Mouse (Mus musculus): ENCODE data around the gene Hnrnph1. TPM values are rescaled to one million over a fixed set of nuclear protein-coding genes. Genes with fewer than 3 reads are reported as not detected.
"Not testable (repeated sequence)": the region's sequence is repeated elsewhere in the genome, so short reads cannot be mapped to it uniquely, and the experiment has no call there.

Gene Hnrnph1
- polyA plus RNA-seq, 1 experiment from 2014 or later, result 390 TPM

DNA sequence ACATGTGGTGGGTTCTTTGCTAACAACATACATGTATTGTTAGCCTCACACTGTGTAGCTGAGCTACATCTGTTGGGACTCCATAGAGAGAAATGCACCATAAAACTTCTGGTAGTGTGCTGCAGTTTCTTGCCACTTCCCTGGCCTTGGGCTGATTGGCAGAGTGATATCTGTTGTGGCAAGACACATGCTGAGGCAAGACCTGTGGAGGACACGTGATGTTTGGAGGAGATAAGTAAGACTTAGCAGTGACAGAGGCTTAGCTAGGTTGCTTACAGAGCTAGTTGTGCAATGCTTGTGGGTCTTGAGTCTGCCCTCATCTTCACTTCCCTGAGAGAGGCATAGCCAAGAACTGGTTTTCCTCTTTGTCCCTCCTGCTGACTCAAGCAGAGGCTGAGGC is 21.4 kb upstream of the Hnrnph1 start:
- Histone ChIP-seq H3K4me2 (no peak overlapping the region), H3K4me1 (peaks cover 16% of the 10 kb centered on the region), H3K9ac (replicated peaks) (no peak overlapping the region), H3K9me3 (replicated peaks) (no peaks in the 10 kb centered on the region), H3K4me3 (replicated peaks) (no peak overlapping the region), H3K27me3 (replicated peaks) (0 out of 2 replicates have a peak, but pooled peaks cover 4% of the 10 kb centered on the region), H3K36me3 (no peaks in the 10 kb centered on the region), H3K27ac (replicated peaks) (no peak overlapping the region)
- 68% methylated on average over 1 of the region's 1 CpGs for WGBS
- ATAC-seq (ENCODE audit: low FRiP score), result no peak

DNA sequence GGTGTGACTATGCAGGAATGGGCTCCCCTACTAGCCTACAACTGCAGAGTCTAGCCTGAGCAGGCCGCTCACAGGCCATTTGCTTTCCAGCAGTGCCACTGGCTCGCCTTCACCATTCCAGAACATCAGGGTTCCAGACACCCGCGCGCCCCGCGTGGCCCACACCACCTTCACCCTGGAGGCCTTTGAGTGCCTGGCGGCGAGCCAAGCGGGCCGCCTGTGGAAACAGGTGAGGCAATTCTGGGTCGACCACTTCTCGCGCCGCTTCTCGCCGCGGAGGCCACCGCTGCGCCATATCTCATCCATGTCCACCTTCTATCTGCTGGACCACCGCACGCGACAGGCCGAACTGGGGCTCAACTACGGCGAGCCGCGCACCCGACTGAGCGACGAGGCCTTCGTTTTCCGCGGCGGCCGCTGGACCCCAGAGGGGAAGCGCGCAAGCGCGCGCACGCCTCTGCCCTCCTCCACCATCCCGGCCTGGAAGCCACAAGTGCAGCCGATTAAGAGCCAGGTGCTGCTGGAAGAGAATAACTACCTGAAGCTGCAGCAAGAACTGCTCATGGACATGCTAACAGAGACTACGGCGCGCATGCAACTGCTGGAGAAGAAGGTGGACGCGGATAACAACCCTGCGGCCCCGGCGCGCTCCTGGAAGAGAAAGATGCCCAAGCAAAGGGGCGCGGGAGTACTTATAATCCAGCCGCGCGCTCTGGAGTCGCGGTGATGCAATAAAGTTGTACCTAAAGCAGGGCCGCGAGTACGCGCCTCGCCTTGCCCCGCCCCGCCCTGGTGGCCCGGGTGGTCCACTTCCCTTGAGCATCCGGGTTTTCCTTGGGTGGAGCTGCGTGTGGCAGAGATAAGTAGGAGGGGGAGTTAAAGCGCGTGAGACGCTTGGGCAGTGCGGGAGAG is 17.6 kb upstream of the Hnrnph1 start:
- peak overlapping the region; percentile 55 for H3K4me3 ChIP-seq (replicated peaks)
- 2% methylated on average over 74 of the region's 74 CpGs for WGBS
- peak overlapping the region; percentile 82 for H3K27ac ChIP-seq (replicated peaks)
- no peaks in the 10 kb centered on the region for H3K9me3 ChIP-seq (replicated peaks)
- H3K9ac ChIP-seq (replicated peaks), result peak overlapping the region; percentile 54
- peak overlapping the region; percentile 92 for H3K4me2 ChIP-seq
- H3K36me3 ChIP-seq, result no peaks in the 10 kb centered on the region
- ATAC-seq (ENCODE audit: low FRiP score), result peak; percentile 86
- 0 out of 2 replicates have a peak, but pooled peaks cover 4% of the 10 kb centered on the region for H3K27me3 ChIP-seq (replicated peaks)
- H3K4me1 ChIP-seq, result peaks cover 16% of the 10 kb centered on the region

DNA sequence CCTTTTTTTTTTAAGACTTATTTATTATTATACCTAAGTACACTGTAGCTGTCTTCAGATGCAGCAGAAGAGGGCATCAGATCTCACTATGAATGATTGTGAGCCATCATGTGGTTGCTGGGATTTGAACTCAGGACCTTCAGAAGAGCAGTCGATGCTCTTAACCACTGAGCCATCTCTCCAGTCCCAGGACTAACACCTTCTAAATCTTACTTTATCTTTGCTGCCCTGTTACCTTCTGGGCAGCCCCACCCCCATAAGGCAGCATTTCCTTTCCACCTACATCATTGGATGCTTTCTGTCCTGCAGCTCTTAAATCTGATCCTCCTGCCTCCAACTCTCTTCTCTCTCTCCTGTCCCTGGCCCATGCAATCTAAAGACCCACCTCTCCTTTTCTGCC is 15.5 kb upstream of the Hnrnph1 start:
- H3K27ac ChIP-seq (replicated peaks); H3K27me3 ChIP-seq (replicated peaks); H3K9ac ChIP-seq (replicated peaks); H3K36me3 ChIP-seq; ATAC-seq (ENCODE audit: low FRiP score); H3K9me3 ChIP-seq (replicated peaks); H3K4me3 ChIP-seq (replicated peaks); H3K4me2 ChIP-seq: not testable (repeated sequence)
- WGBS, result 81% methylated on average over 1 of the region's 1 CpGs
- H3K4me1 ChIP-seq, result peaks cover 13% of the 10 kb centered on the region

DNA sequence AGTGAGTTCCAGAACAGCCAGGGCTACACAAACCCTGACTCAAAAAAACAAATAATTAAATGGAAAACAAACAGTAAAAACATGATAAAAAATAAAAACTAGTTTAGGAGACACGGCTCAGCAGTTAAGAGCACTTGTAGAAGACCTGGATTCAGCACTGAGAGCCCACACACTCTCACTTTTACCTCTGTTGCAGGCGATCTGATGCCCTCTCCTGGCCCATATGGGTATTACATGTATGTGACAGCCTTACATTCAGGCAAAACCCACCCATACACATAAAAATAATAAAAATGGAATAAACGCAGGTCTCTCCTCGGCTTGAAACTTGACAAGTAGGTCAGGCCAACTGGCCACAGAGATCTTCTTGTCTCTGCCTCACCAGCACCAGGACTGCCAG is 12.2 kb upstream of the Hnrnph1 start:
- Histone ChIP-seq H3K4me3 (replicated peaks) (no peak overlapping the region), H3K36me3 (no peaks in the 10 kb centered on the region), H3K9me3 (replicated peaks) (no peaks in the 10 kb centered on the region), H3K4me1 (peaks cover 2% of the 10 kb centered on the region; the same call in 1 of the 2 replicates), H3K27ac (replicated peaks) (no peak overlapping the region), H3K27me3 (replicated peaks) (no peaks in the 10 kb centered on the region), H3K4me2 (no peak overlapping the region), H3K9ac (replicated peaks) (no peak overlapping the region)
- WGBS, result 10% methylated on average over 4 of the region's 4 CpGs
- ATAC-seq (ENCODE audit: low FRiP score), result peak; percentile 67; the same call in 1 of the 2 replicates

DNA sequence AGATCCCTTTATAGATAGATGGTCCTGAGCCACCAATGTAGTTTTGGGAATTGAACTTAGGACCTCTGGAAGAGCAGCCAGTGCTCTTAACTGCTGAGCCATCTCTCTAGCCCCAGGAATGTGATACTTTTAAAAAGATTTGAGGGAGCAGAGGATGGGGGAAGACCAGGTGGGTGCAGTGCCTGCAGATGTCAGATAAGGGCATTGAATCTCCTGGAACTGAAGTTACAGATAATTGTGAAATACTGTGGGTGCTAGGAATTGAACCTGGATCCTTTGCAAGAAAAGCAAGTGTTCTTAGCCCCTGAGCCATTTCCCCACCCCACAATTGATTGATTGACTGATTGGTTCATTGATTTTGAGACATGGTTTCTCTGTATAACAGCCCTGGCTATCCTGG is 11.5 kb upstream of the Hnrnph1 start:
- H3K4me1 ChIP-seq, result no peaks in the 10 kb centered on the region
- no peak for ATAC-seq (ENCODE audit: low FRiP score)
- no peaks in the 10 kb centered on the region for H3K9me3 ChIP-seq (replicated peaks)
- H3K36me3 ChIP-seq, result no peaks in the 10 kb centered on the region
- H3K27ac ChIP-seq (replicated peaks), result no peak overlapping the region
- H3K9ac ChIP-seq (replicated peaks), result no peak overlapping the region
- no peak overlapping the region for H3K4me3 ChIP-seq (replicated peaks)
- no peak overlapping the region for H3K4me2 ChIP-seq
- H3K27me3 ChIP-seq (replicated peaks), result no peaks in the 10 kb centered on the region

DNA sequence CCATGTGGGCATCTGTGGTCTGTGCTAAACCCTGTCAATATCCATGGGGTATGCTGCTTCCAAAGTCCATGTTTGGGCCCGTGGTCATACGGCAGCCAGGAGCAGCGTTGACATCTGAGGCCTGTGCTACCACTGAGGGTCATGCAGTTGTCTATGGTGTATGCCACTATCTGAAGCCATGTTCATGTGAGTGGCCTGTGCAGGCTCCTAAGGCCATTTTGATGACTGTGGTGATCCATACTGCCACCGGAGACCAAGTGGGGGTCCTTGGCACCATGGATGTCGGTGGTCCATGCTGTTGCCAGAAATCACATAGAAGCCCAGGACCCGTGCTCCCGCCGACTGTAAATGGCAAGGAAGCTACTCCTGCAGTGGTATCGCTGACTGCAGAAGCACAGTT is 9.3 kb upstream of the Hnrnph1 start:
- no peaks in the 10 kb centered on the region for H3K36me3 ChIP-seq
- no peak for ATAC-seq (ENCODE audit: low FRiP score)
- H3K4me3 ChIP-seq (replicated peaks), result no peak overlapping the region
- no peaks in the 10 kb centered on the region for H3K27me3 ChIP-seq (replicated peaks)
- H3K4me2 ChIP-seq, result no peak overlapping the region
- H3K4me1 ChIP-seq, result peaks cover 14% of the 10 kb centered on the region
- no peaks in the 10 kb centered on the region for H3K9me3 ChIP-seq (replicated peaks)
- 92% methylated on average over 9 of the region's 9 CpGs for WGBS
- no peak overlapping the region for H3K27ac ChIP-seq (replicated peaks)
- H3K9ac ChIP-seq (replicated peaks), result no peak overlapping the region

DNA sequence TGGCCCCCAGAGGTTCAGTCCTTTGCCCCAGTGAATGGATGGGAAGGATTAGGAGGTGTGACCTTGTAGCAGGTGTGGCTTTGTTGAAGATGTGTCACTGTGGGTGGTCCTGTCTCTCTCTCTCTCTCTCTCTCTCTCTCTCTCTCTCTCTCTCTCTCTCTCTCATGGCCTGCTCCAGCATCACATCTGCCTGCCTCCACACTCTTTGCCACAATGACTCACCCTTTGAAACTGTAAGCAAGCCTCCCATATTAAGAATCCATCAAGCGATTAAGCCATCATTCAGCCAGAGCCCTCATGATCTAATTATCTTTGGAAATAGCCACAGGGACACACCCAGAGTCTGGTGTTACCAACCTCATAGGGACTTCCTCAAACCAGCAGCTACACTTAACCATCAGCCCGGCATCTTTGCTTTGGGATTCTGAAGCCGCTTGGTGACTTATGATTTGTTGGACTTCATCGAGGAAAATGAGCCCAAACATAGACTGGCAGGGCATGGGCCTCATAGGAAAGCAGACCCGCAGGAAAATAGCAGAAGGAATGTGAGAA is 7.4 kb upstream of the Hnrnph1 start:
- 91% methylated on average over 5 of the region's 5 CpGs for WGBS
- no peak overlapping the region for H3K4me3 ChIP-seq (replicated peaks)
- H3K27me3 ChIP-seq (replicated peaks), result no peaks in the 10 kb centered on the region
- ATAC-seq (ENCODE audit: low FRiP score), result no peak
- no peak overlapping the region for H3K27ac ChIP-seq (replicated peaks)
- peaks cover 14% of the 10 kb centered on the region for H3K4me1 ChIP-seq
- H3K9ac ChIP-seq (replicated peaks), result no peak overlapping the region
- no peak overlapping the region for H3K4me2 ChIP-seq
- H3K9me3 ChIP-seq (replicated peaks), result no peaks in the 10 kb centered on the region
- H3K36me3 ChIP-seq, result no peaks in the 10 kb centered on the region

DNA sequence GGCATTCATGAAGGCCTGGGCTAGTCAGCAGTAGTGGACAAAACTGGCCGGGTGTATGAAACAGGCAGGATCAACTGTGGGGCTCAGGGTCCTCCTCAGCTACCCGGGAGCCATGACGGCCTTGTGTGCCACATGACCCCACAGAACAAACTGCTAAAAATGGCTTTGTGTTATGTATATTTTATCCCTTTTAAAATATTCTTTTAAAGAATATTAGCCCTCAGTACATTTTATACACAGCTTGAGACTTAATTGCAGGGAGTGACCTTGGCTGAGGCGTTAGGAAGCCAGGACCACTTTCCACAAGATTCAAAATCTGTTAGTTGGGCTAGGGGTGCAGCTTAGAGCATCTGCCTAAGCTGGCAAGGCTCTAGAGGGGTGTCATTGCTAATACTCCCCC is 5.8 kb upstream of the Hnrnph1 start:
- WGBS, result 42% methylated on average over 4 of the region's 4 CpGs
- no peaks in the 10 kb centered on the region for H3K27me3 ChIP-seq (replicated peaks)
- no peaks in the 10 kb centered on the region for H3K36me3 ChIP-seq
- H3K27ac ChIP-seq (replicated peaks), result peak overlapping the region; percentile 92
- H3K4me1 ChIP-seq, result peaks cover 14% of the 10 kb centered on the region
- peak overlapping the region; percentile 42; the same call in 1 of the 2 replicates for H3K4me3 ChIP-seq (replicated peaks)
- peak overlapping the region; percentile 68 for H3K4me2 ChIP-seq
- ATAC-seq (ENCODE audit: low FRiP score), result peak; percentile 45; the same call in 1 of the 2 replicates
- H3K9me3 ChIP-seq (replicated peaks), result no peaks in the 10 kb centered on the region
- no peak overlapping the region for H3K9ac ChIP-seq (replicated peaks)

DNA sequence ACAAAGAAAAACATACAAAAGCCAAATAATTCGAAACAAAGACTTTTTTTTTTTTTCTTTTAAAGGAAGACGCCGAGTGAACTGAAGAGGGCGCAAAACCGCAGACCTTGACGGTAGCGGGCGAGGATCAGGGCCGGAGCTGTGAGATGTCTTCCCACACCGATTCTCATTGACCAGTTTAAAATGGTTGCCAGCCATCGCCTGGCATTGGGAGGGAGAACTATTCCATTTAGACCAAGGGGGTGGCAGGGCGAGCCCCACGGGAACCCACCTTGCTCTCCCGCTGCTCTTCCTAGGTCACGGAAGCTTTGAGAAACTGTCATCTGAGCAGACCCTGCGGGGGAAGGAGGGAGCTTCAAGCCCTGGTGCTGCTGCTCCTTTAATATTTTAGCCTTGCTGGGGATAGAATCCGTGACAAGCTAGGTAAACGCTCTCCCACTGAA is 5.4 kb upstream of the Hnrnph1 start:
- H3K4me2 ChIP-seq, result peak overlapping the region; percentile 68
- no peaks in the 10 kb centered on the region for H3K27me3 ChIP-seq (replicated peaks)
- H3K4me3 ChIP-seq (replicated peaks), result peak overlapping the region; percentile 42
- peak overlapping the region; percentile 92 for H3K27ac ChIP-seq (replicated peaks)
- H3K9ac ChIP-seq (replicated peaks), result peak overlapping the region; percentile 65
- under 1% methylated on average over 18 of the region's 18 CpGs for WGBS
- ATAC-seq (ENCODE audit: low FRiP score), result peak; percentile 79
- H3K4me1 ChIP-seq, result peaks cover 18% of the 10 kb centered on the region
- no peaks in the 10 kb centered on the region for H3K9me3 ChIP-seq (replicated peaks)
- H3K36me3 ChIP-seq, result no peaks in the 10 kb centered on the region

DNA sequence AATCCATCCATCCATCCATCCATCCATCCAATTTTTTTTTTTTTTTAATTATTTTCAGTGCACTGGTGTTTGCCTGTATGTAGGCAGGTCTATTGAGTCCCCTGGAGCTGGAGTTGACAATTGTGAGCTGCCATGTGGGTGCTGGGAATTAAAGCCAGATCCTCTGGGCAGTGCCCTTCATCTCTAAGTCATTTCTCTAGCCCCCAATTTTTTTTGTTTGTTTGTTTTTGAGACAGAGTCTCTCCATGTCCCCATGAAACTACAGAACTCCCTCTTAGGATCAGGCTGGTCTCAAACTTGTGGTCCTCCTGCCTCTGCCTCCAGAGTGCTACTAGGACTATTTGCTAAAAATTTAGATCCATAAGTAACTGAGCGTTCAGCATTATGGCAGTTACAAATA is 4.9 kb upstream of the Hnrnph1 start:
- Histone ChIP-seq H3K9ac (replicated peaks) (peak overlapping the region; percentile 65), H3K36me3 (no peaks in the 10 kb centered on the region), H3K27ac (replicated peaks) (peak overlapping the region; percentile 92), H3K9me3 (replicated peaks) (no peaks in the 10 kb centered on the region), H3K4me3 (replicated peaks) (peak overlapping the region; percentile 42; the same call in 1 of the 2 replicates), H3K27me3 (replicated peaks) (no peaks in the 10 kb centered on the region), H3K4me2 (peak overlapping the region; percentile 68), H3K4me1 (peaks cover 21% of the 10 kb centered on the region)
- WGBS, result 93% methylated on average over 1 of the region's 1 CpGs
- no peak for ATAC-seq (ENCODE audit: low FRiP score)

DNA sequence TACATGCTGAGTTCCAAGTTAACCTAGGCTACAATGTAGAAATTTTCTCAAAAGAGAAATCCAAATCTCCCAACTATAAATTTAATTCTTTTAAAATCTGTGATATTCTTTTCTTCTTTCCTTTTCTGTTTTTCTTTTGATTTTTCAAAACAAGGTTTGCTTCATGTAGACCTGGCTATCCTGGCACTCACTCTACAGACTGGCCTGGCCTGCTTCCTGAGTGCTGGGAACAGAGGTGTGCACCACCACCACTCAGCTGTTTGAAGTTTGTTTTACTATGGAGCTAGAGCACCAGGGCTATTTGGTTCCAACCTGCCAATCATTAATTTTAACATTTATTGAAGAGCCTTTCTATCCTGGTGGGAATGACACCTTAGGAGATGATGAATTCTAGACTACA is 3.7 kb upstream of the Hnrnph1 start:
- no peaks in the 10 kb centered on the region for H3K9me3 ChIP-seq (replicated peaks)
- H3K36me3 ChIP-seq, result no peaks in the 10 kb centered on the region
- no peaks in the 10 kb centered on the region for H3K27me3 ChIP-seq (replicated peaks)
- peaks cover 21% of the 10 kb centered on the region for H3K4me1 ChIP-seq
- no peak overlapping the region for H3K9ac ChIP-seq (replicated peaks)
- no peak overlapping the region for H3K4me2 ChIP-seq
- no peak for ATAC-seq (ENCODE audit: low FRiP score)
- no peak overlapping the region for H3K27ac ChIP-seq (replicated peaks)
- no peak overlapping the region for H3K4me3 ChIP-seq (replicated peaks)

DNA sequence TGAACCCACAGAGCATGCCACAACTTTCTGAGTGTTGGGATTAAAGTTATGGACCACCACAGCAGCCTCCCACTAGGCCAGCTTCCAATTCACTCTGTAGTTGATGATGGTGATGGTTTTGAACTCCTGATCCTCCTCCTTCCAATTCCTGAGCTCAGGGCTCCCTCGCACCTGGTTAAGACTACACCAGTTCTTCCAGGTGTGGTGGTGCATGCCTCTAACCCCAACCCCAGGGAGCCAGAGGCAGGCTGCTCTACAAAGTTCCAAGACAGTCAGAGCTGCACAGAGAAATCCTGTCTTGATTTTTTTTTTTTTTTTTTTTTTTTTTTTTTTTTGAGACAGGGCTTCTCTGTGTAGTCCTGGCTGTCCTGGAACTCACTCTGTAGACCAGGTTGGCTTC is 3.2 kb upstream of the Hnrnph1 start:
- no peak for ATAC-seq (ENCODE audit: low FRiP score)
- H3K27me3 ChIP-seq (replicated peaks), result no peaks in the 10 kb centered on the region
- WGBS, result 97% methylated on average over 1 of the region's 1 CpGs

More for the DNA sequence above, 3.2 kb upstream of the Hnrnph1 start:
- Histone ChIP-seq H3K9me3 (replicated peaks) (no peaks in the 10 kb centered on the region), H3K9ac (replicated peaks) (no peak overlapping the region), H3K4me1 (peaks cover 21% of the 10 kb centered on the region), H3K36me3 (no peaks in the 10 kb centered on the region), H3K4me3 (replicated peaks) (no peak overlapping the region), H3K4me2 (no peak overlapping the region), H3K27ac (replicated peaks) (no peak overlapping the region)

Data from neural tube, embryonic 15.5 days (tissue).